Mouse (Mus musculus) C2C12 (cell line): ENCODE results near the gene Txn2. TPM values are rescaled to one million over a fixed set of nuclear protein-coding genes. Genes with fewer than 3 reads are reported as not detected.

ENCODE experiments used
- H3K27me3 ChIP-seq: one replicate; pipeline ENCODE4 v1.6.1; 2011; ENCODE audit not compliant: control insufficient read depth, insufficient read depth, insufficient read length
- H3K36me3 ChIP-seq: one replicate; pipeline ENCODE4 v1.6.1; 2011; ENCODE audit not compliant: control insufficient read depth, insufficient read depth
- H3K4me3 ChIP-seq: one replicate; pipeline ENCODE4 v1.5.1; 2011; ENCODE audit warnings: mild to moderate bottlenecking, control low read depth; ENCODE audit not compliant: poor library complexity, insufficient read depth, severe bottlenecking
- H3K79me2 ChIP-seq: one replicate; pipeline ENCODE4 v1.6.1; 2011; ENCODE audit not compliant: control insufficient read depth, insufficient read depth
- H3K79me3 ChIP-seq: one replicate; pipeline ENCODE4 v1.6.1; 2011; ENCODE audit warnings: low read depth, control low read depth
- H3ac ChIP-seq: one replicate; pipeline ENCODE3; 2011; ENCODE audit warnings: low read depth; ENCODE audit not compliant: control insufficient read depth, insufficient read length
- CEBPB ChIP-seq: IDR thresholded peaks from one replicate; pipeline ENCODE4 v1.6.1; 2011; ENCODE audit warnings: low read depth, mild to moderate bottlenecking, control low read depth, moderate library complexity
- CTCF ChIP-seq: IDR thresholded peaks from one replicate; pipeline ENCODE4 v1.5.1; 2011; ENCODE audit not compliant: control insufficient read depth, insufficient read depth, insufficient read length
- FOSL1 ChIP-seq: IDR thresholded peaks from one replicate; pipeline ENCODE4 v1.8.0; 2011; ENCODE audit warnings: mild to moderate bottlenecking, low read length; ENCODE audit not compliant: poor library complexity, insufficient read depth, severe bottlenecking
- MAX ChIP-seq: IDR thresholded peaks from one replicate; pipeline ENCODE4 v1.6.1; 2011; ENCODE audit warnings: mild to moderate bottlenecking, control low read depth
- MYOD1 ChIP-seq: IDR thresholded peaks from one replicate; pipeline ENCODE4 v1.6.1; 2011; ENCODE audit warnings: low read depth; ENCODE audit not compliant: control insufficient read depth, insufficient read length
- MYOG ChIP-seq: IDR thresholded peaks from one replicate; pipeline ENCODE4 v1.6.1; 2011; ENCODE audit not compliant: control insufficient read depth, insufficient read length; ENCODE audit errors: extremely low read depth
- USF1 ChIP-seq: IDR thresholded peaks from one replicate; pipeline ENCODE4 v1.6.1; 2011; ENCODE audit warnings: low read depth, mild to moderate bottlenecking, control low read depth, moderate library complexity
- long read RNA-seq, 2 experiments: library from polyadenylated mRNA; unstranded; transcript quantifications; one replicate each; pipeline ENCODE4 v2.0.0; 2019 to 2020
- polyA plus RNA-seq: library from polyadenylated mRNA; unstranded; fragments of >200 nt; fragmentation: generic; extraction: Trizol; gene quantifications from one replicate; pipeline ENCODE4 v1.2.1, GENCODE M21; 2012; ENCODE audit warnings: missing spikeins

Txn2 gene
- polyA plus RNA-seq, result 371 TPM
- long read RNA-seq, experiment 1, transcript Txn2-204 (3 exons, 2,049 nt), result minor isoform, 11 of 290 reads
- long read RNA-seq, experiment 1, transcript Txn2-201 (4 exons, 1,298 nt), result major isoform, 239 of 290 reads
- long read RNA-seq, experiment 1, partial matches to known transcripts, result 5 of 290 reads
- long read RNA-seq, experiment 1, other reads (novel, unspliced or antisense), result 32 of 290 reads
- long read RNA-seq, experiment 2, transcript Txn2-204 (3 exons, 2,049 nt), result minor isoform, 11 of 351 reads
- long read RNA-seq, experiment 2, transcript Txn2-201 (4 exons, 1,298 nt), result major isoform, 326 of 351 reads
- long read RNA-seq, experiment 2, partial matches to known transcripts, result 1 of 351 reads
- long read RNA-seq, experiment 2, other reads (novel, unspliced or antisense), result 12 of 351 reads

- H3K79me3 ChIP-seq, result peaks cover 25% of the 10 kb centered on the region
- H3K79me2 ChIP-seq, result peaks cover 55% of the 10 kb centered on the region
- peaks cover 37% of the 10 kb centered on the region for H3K36me3 ChIP-seq
- peak within 1 kb of the TSS; percentile 89 for H3ac ChIP-seq
- TF ChIP-seq CEBPB (no peak), CTCF (no peak), MYOD1 (no peak), MAX (peak; percentile 98), USF1 (peak; percentile 62), MYOG (no peak), FOSL1 (no peak)
- H3K4me3 ChIP-seq, result peak within 1 kb of the TSS; percentile 59
- no peaks in the 10 kb centered on the region for H3K27me3 ChIP-seq
Measured at GRCm38 (mm10) chr15:77928673-77929331, at the start of gene Txn2. TSS of gene Txn2 (minus strand) at chr15:77929006.

DNA sequence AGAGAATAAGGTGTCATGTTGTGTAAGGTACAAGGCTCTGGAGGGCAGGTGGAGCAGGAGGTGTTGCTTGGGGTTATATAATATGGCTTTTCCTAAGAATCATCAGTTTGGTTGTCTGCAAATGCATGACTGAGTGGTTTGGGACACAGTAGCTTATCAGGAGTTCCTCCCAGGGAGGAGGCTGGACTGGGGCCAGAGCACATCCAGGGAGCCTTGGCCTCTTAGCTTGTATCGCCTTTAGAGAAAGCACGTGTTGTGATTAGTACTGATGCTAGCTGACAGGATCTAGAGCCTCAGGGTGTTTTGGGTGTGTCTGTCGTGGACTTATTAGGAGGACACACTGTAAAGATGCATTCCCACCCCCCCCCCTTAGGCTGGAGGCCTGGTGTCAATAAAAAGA is 48.9 kb upstream of the Txn2 start:
- H3K4me3 ChIP-seq, result no peak overlapping the region
- no peak for TF ChIP-seq USF1
- no peak for TF ChIP-seq CTCF
- no peak for TF ChIP-seq CEBPB
- no peak for TF ChIP-seq MYOG
- no peak for TF ChIP-seq FOSL1
- no peak for TF ChIP-seq MYOD1
- TF ChIP-seq MAX, result no peak
- peaks cover 54% of the 10 kb centered on the region for H3K27me3 ChIP-seq
- no peaks in the 10 kb centered on the region for H3K36me3 ChIP-seq
- no peaks in the 10 kb centered on the region for H3K79me3 ChIP-seq
- H3K79me2 ChIP-seq, result no peaks in the 10 kb centered on the region
- no peak overlapping the region for H3ac ChIP-seq

DNA sequence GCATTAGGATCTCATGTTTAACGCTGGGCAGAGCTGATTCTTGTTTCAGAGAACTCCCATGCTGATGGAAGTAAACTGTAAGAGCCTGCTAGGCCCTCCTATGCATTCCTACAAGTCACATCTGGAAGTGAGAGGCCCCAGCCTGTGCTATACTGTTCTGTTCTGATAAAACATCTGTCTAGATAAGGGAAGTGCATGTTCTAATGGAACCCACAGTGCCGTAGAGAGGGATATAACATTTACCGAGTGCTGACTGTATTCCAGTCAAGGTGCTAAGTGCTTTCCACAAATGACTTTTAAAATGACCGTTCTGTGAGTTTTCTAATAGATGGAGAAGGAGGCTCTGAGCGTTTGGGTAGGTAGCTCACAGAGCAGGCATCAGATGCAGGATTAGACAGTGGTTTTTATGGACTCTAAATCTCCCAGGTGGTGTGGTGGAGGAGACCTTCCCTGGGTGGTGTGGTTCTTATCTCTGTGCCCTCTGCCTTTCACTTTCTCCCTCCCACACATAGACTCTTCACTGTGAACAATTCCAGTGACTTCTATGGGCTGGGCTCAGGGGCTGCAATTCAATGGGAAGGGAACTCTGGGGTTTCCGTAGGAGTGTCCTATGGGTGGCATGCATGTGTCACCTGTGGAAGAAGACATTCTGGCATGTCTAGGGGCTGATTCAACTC is 45.5 kb upstream of the Txn2 start:
- Histone ChIP-seq H3K79me2 (peaks cover 13% of the 10 kb centered on the region), H3K4me3 (no peak overlapping the region), H3K79me3 (peaks cover 12% of the 10 kb centered on the region), H3K27me3 (peaks cover 29% of the 10 kb centered on the region), H3K36me3 (peaks cover 4% of the 10 kb centered on the region), H3ac (no peak overlapping the region)
- TF ChIP-seq USF1 (no peak), CTCF (no peak), FOSL1 (no peak), MYOG (no peak), CEBPB (no peak), MAX (no peak), MYOD1 (no peak)

DNA sequence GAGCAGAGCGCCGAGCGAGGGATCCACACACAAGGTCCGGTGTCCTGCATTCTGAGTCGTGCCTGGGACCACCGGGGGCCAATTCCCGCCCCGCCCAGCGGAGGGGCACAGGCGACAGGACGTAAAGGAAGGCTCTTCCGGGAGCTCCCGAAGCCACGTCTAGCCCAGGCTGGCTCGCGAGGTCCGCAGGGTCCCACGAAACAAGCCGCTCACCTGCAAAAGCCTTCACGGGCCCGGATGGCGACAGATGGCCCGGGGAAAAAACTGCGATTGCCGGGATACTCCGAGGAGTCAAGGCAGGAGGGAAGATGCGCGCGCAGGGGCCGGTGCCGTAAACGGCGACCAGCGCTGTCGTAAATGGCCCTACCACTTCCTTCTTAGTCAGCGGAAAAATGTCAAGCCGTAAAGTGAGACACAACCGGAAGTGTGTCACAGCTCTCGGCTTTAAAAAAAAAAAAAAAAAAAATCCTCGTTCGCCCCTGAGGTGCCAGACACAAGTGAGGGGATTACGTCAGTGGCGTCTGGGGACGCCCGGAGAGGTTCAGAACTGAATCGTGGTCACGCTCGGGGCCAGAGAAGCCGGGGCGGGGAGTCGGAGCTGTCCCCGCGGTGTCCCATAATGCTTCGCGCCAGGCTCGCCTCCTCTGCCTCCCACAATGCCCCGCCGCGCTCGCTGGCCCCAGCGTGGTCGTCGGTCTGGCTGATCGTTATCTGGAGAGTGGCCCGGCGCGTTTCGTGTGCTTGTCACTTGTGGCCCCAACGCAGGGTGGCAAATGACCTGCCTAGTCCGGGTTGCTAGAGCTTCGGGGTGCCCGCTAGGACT is 41.9 kb upstream of the Txn2 start, which contains the start of gene Eif3d:
Gene Eif3d, minus strand, starts transcription at position 344 of the 823 bp plus-strand sequence.
- Histone ChIP-seq H3K36me3 (peaks cover 40% of the 10 kb centered on the region), H3K79me3 (peaks cover 36% of the 10 kb centered on the region), H3ac (peak within 1 kb of the TSS; percentile 95), H3K27me3 (peaks cover 10% of the 10 kb centered on the region), H3K79me2 (peaks cover 50% of the 10 kb centered on the region), H3K4me3 (peak within 1 kb of the TSS; percentile 99)
- TF ChIP-seq MAX, result peak; percentile 87
- no peak for TF ChIP-seq FOSL1

DNA sequence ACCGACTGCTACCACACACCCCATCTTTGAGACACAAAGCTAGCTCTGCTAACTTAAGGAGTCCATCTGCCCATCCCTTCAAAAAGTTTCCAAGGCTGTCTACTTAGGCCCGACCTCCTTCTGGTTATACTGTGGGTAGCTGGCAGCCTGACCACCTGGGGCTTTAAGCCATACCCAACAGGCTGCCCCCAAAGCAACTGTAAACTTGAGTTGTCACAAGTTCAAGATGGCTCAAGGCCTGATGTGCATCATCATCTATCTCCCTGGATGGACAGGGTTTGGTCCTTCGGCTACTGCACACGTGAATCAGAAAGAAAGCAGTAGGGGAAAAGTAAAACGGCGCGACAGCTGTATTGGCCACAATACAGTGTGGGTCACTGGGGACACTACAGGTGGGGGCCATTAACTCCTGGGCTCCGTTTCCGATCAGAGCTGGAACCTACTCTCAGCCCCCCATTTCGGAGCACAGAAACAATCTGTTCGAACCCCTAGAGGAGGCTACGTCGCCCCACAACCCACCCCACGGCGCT is 41.2 kb upstream of the Txn2 start:
- peaks cover 7% of the 10 kb centered on the region for H3K27me3 ChIP-seq
- H3K79me3 ChIP-seq, result peaks cover 38% of the 10 kb centered on the region
- peak overlapping the region; percentile 85 for H3ac ChIP-seq
- TF ChIP-seq FOSL1, result no peak
- no peak for TF ChIP-seq CTCF
- no peak for TF ChIP-seq MAX
- TF ChIP-seq MYOD1, result no peak
- TF ChIP-seq CEBPB, result no peak
- no peak for TF ChIP-seq MYOG
- TF ChIP-seq USF1, result no peak
- peaks cover 56% of the 10 kb centered on the region for H3K79me2 ChIP-seq
- H3K36me3 ChIP-seq, result peaks cover 47% of the 10 kb centered on the region
- H3K4me3 ChIP-seq, result peak overlapping the region; percentile 99
